Mouse (Mus musculus) forebrain, embryonic 10.5 days (tissue): Measurements from ENCODE around the gene Sh3glb2. TPM values are rescaled to one million over a fixed set of nuclear protein-coding genes. Genes with fewer than 3 reads are reported as not detected.
A peak's percentile ranks its signal among the peaks of the same experiment; 100 is the strongest.

Experiments used
- DNase-seq: peaks from one replicate; pipeline ENCODE4 v3.0.0-alpha.2; 2017; ENCODE audit warnings: low spot score; ENCODE audit errors: extremely low spot score
- H3K27ac ChIP-seq: fragments of 300-500 bp; sonication (generic); 2 replicates; pipeline ENCODE4 v1.5.1; 2016; ENCODE audit warnings: mild to moderate bottlenecking
- H3K27me3 ChIP-seq: fragments of 300-500 bp; sonication (generic); 2 replicates; pipeline ENCODE4 v1.6.1; 2016; ENCODE audit warnings: mild to moderate bottlenecking; ENCODE audit not compliant: poor library complexity, severe bottlenecking
- H3K36me3 ChIP-seq: fragments of 300-500 bp; sonication (generic); replicated peaks from 2 replicates; pipeline ENCODE4 v1.6.1; 2016; ENCODE audit warnings: mild to moderate bottlenecking, moderate library complexity
- H3K4me1 ChIP-seq: fragments of 300-500 bp; sonication (generic); 2 replicates; pipeline ENCODE4 v1.6.1; 2016
- H3K4me3 ChIP-seq: fragments of 300-500 bp; sonication (generic); 2 replicates; pipeline ENCODE4 v1.5.1; 2016; ENCODE audit warnings: mild to moderate bottlenecking, moderate library complexity
- H3K9me3 ChIP-seq: fragments of 300-500 bp; sonication (generic); 2 replicates; pipeline ENCODE4 v1.6.1; 2016; ENCODE audit warnings: mild to moderate bottlenecking, moderate library complexity
- WGBS: fragments of 180-500 bp; shearing (Covaris S2); methylation state at CpG from one replicate; pipeline ENCODE4 v1.1.7; 2016; 5-methylcytosine and 5-hydroxymethylcytosine counted together
- polyA plus RNA-seq: library from polyadenylated mRNA; unstranded; fragments of >200 nt; fragmentation: Nextera tagmentation; extraction: Ambion mirVana; gene quantifications from 2 replicates; pipeline ENCODE4 v1.2.1, GENCODE M21; 2016

Gene Sh3glb2
- polyA plus RNA-seq, 1 experiment from 2014 or later: 76.9 TPM

DNA sequence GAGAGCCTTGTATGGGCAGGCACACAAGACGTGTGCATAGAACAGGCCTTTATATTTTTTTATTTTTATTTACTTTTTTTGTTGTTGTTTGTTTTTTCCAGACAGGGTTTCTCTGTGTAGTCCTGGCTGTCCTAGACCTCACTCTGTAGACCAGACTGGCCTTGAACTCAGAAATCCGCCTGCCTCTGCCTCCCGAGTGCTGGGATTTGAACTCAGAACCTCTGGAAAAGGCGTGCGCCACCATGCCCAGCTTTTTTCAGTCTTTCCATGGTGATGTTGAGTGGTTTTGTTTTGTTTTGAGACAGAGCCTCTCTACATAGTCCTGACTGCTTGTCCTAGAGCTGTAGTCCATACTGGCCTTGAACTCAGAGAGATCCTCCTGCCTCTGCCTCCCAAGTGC lies 13.6 kb upstream of the Sh3glb2 start:
- DNase-seq: no peak
- Histone ChIP-seq H3K36me3 (peaks cover 98% of the 10 kb centered on the region), H3K27me3 (no peaks in the 10 kb centered on the region), H3K9me3 (no peaks in the 10 kb centered on the region), H3K4me1 (no peaks in the 10 kb centered on the region), H3K27ac (no peak overlapping the region), H3K4me3 (no peak overlapping the region)
- 95% methylated on average over 5 of the region's 5 CpGs for WGBS

DNA sequence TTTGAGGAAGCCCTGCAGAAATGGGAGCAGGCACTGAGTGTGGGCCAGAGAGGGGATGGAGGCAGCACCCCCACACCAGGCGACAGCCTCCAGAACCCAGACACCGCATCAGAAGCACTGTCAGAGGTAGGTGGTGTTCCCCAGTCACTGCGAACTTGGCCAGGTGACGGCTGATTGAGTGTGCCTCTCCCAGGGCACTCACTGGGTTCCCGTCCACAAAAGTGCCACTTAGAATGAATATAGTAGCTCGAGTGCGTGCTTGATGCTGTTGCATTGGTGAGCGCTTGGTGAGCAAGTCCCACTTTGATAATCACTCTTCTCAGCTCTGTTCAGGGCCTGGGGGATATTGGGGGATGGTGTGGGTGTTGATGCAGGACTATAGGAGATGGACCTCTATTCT lies 12.4 kb upstream of the Sh3glb2 start:
- Histone ChIP-seq H3K27me3 (no peaks in the 10 kb centered on the region), H3K4me3 (no peak overlapping the region), H3K4me1 (no peaks in the 10 kb centered on the region), H3K36me3 (peaks cover 98% of the 10 kb centered on the region), H3K9me3 (no peaks in the 10 kb centered on the region), H3K27ac (no peak overlapping the region)
- WGBS: 95% methylated on average over 8 of the region's 8 CpGs
- no peak for DNase-seq

GRCm38 (mm10) chr2:30366203-30366602 lies 7.1 kb upstream of the Sh3glb2 start:
- Histone ChIP-seq H3K4me1 (peaks cover 18% of the 10 kb centered on the region), H3K27ac (no peak overlapping the region), H3K9me3 (no peaks in the 10 kb centered on the region), H3K27me3 (no peaks in the 10 kb centered on the region), H3K4me3 (0 out of 2 replicates have a peak overlapping the region, but pooled peaks have one; percentile 5), H3K36me3 (peaks cover 52% of the 10 kb centered on the region)
- DNase-seq: no peak
- WGBS: 82% methylated on average over 5 of the region's 5 CpGs

- H3K36me3 ChIP-seq: peaks cover 45% of the 10 kb centered on the region
- H3K4me1 ChIP-seq: peaks cover 18% of the 10 kb centered on the region
- H3K27ac ChIP-seq: peak overlapping the region; percentile 87
- no peaks in the 10 kb centered on the region; the same call in 1 of the 2 replicates for H3K27me3 ChIP-seq
- DNase-seq: no peak
- no peaks in the 10 kb centered on the region for H3K9me3 ChIP-seq
- H3K4me3 ChIP-seq: peak overlapping the region; percentile 85
- 87% methylated on average over 2 of the region's 2 CpGs for WGBS
Measured at GRCm38 (mm10) chr2:30365281-30366069, 6.3 kb upstream of the Sh3glb2 start.

DNA sequence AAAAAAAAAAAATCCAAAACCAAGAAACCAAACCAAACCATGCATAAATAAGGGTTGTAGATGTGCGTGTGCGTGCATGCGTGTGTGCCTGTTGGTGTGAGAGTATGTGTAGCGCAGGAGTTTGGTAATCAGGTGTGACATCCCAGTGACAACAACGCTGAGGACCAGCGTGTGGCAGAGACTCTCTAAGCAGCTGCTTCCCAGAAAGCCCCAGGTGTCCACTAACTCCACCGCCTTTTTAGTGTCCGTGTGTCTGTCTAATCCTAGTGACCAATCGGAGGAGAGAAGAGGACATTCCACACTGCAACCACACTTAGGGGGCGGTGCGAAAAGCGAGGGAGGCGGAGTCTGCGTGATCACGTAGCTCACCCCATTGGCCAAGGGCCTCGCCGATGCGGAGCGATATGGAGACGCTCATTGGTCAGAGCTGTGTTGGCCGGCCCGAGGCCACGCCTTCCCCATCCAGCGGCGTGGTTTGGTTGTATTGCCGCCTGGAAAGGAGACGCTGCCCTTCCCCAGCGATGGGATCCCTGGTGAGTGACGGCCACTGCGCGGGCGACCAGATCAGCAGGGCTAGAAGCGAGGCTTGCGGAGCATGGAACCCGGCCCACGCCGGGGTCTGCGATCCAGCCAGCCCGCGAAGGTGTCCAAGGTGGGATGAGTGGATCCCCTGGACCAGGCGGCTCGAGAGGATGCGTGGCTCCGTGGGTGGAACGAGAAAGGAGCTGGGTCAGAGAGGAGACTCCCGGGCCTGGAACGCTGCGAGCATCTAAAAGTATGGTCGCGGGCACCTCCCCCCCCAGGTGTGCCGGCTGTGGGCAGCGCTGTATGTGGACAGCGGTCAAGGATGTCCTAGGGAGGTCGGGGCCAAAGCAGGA lies 4.9 kb upstream of the Sh3glb2 start, which contains the start of gene Miga2:
TSS of gene Miga2 (plus strand) at position 461 of the 878 bp plus-strand sequence.
- H3K27ac ChIP-seq: peak within 1 kb of the TSS; percentile 87
- WGBS: under 1% methylated on average over 54 of the region's 54 CpGs
- peak; percentile 98 for DNase-seq
- H3K36me3 ChIP-seq: peaks cover 30% of the 10 kb centered on the region
- no peaks in the 10 kb centered on the region; the same call in 1 of the 2 replicates for H3K27me3 ChIP-seq
- peaks cover 18% of the 10 kb centered on the region for H3K4me1 ChIP-seq
- H3K9me3 ChIP-seq: no peaks in the 10 kb centered on the region
- peak within 1 kb of the TSS; percentile 85 for H3K4me3 ChIP-seq

- peak overlapping the region; percentile 3; the same call in 1 of the 2 replicates for H3K4me3 ChIP-seq
- no peaks in the 10 kb centered on the region; the same call in 1 of the 2 replicates for H3K27me3 ChIP-seq
- DNase-seq: no peak
- 71% methylated on average over 5 of the region's 5 CpGs for WGBS
- H3K4me1 ChIP-seq: peaks cover 28% of the 10 kb centered on the region
- H3K36me3 ChIP-seq: peaks cover 19% of the 10 kb centered on the region
- no peak overlapping the region for H3K27ac ChIP-seq
- H3K9me3 ChIP-seq: no peaks in the 10 kb centered on the region
Measured at GRCm38 (mm10) chr2:30362865-30363264, 3.7 kb upstream of the Sh3glb2 start.

DNA sequence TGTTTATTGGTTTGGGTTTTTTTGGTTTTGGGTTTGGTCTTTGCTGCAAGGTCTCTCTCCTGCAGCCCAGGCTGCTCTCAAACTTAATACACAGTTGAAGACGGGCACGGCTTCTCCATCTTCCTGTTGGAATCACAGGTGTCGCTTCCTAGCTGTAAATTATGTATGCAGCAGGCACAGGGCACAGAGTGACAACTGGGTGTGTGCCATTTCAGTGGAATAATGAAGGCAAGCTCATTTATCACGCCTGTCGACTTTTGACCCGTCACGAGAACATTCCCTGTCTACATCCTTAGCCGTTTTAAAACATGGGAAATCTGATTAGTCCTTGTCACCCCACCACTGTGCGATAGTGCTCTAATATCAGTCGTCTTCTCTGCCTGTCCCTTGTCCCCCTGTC lies 1.5 kb upstream of the Sh3glb2 start:
- Histone ChIP-seq H3K27me3 (no peaks in the 10 kb centered on the region; the same call in 1 of the 2 replicates), H3K27ac (no peak overlapping the region), H3K4me3 (no peak overlapping the region), H3K36me3 (no peaks in the 10 kb centered on the region), H3K9me3 (no peaks in the 10 kb centered on the region), H3K4me1 (peaks cover 34% of the 10 kb centered on the region)
- DNase-seq: no peak
- WGBS: 78% methylated on average over 10 of the region's 10 CpGs

- WGBS: 65% methylated on average over 8 of the region's 8 CpGs
- H3K4me3 ChIP-seq: peak overlapping the region; percentile 84
- H3K27me3 ChIP-seq: no peaks in the 10 kb centered on the region; the same call in 1 of the 2 replicates
- H3K9me3 ChIP-seq: no peaks in the 10 kb centered on the region
- peaks cover 21% of the 10 kb centered on the region for H3K4me1 ChIP-seq
- peak; percentile 33 for DNase-seq
- H3K27ac ChIP-seq: peak overlapping the region; percentile 88
- peaks cover 25% of the 10 kb centered on the region for H3K36me3 ChIP-seq
Measured at GRCm38 (mm10) chr2:30357552-30358510, 1.3 kb downstream of the Sh3glb2 start.

GRCm38 (mm10) chr2:30356906-30357305 lies 2.2 kb downstream of the Sh3glb2 start:
- Histone ChIP-seq H3K4me3 (no peak overlapping the region), H3K27me3 (no peaks in the 10 kb centered on the region; the same call in 1 of the 2 replicates), H3K9me3 (no peaks in the 10 kb centered on the region), H3K36me3 (peaks cover 33% of the 10 kb centered on the region), H3K4me1 (peaks cover 21% of the 10 kb centered on the region), H3K27ac (no peak overlapping the region)
- DNase-seq: no peak
- WGBS: 76% methylated on average over 9 of the region's 9 CpGs

DNA sequence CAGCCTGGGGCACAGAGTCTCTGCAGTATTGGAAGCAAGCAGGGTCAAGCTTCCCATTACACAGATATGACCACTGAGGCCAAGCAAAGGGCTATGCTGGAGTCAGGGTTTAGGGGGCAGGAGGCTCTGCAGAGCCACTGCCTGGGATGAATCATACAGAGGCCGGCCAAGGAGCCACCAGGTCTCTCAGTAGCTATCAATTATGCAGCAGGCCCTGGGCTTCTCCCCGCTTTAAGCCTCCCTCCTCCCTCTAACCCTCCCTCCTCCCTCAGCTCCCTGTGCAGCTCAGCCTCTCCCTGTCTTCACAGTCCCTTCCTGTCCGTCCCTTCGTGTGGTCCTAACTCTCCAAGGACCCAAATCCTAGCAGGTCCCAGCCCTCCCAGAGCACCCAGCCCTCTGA lies 2.9 kb downstream of the Sh3glb2 start:
- Histone ChIP-seq H3K9me3 (no peaks in the 10 kb centered on the region), H3K4me1 (peaks cover 21% of the 10 kb centered on the region), H3K36me3 (peaks cover 33% of the 10 kb centered on the region), H3K4me3 (no peak overlapping the region), H3K27me3 (no peaks in the 10 kb centered on the region; the same call in 1 of the 2 replicates), H3K27ac (no peak overlapping the region)
- no peak for DNase-seq
- 69% methylated on average over 4 of the region's 4 CpGs for WGBS

DNA sequence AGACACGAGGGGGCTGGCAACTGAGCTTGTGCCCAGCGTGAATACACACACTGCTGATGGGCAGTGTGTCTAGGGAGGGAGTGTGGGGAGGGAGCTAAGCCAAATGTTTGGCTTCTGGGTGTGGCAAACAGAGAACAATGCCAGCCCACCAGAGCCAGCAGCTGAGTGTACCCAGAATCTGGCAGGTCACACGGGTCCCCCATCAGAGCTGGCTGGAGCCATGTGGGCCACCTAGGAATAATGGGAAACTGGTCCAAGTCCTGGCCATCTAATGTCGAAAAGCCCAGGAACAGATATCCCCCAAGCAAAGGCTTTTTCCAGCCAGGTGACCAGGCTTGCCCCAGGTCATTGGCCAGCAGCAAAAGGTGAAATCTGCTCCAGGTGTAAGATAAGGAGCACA lies 3.3 kb downstream of the Sh3glb2 start:
- Histone ChIP-seq H3K4me3 (no peak overlapping the region), H3K36me3 (peaks cover 37% of the 10 kb centered on the region), H3K27ac (0 out of 2 replicates have a peak overlapping the region, but pooled peaks have one; percentile 5), H3K27me3 (no peaks in the 10 kb centered on the region; the same call in 1 of the 2 replicates), H3K9me3 (no peaks in the 10 kb centered on the region), H3K4me1 (peaks cover 21% of the 10 kb centered on the region)
- no peak for DNase-seq
- 74% methylated on average over 4 of the region's 4 CpGs for WGBS

DNA sequence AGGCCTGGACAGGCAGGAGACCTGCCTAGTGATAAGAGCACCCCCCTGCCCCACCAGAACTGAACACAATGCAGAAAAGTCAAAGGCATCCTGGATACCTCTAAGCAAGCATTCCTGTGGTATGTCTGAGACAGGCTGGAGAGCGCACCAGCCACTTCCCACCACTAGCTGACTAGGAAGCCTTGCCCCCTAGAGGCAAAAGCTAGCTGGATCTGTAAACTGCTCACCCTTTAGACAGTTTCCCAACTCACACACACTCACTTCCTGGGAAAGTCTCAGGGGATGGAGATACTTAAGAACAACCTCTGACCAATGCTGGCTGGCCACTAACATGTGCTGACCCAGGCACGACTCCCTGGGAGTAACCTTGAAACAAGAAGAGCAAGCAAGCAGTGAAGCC lies 8.0 kb downstream of the Sh3glb2 start:
- DNase-seq: no peak
- H3K27ac ChIP-seq: no peak overlapping the region
- H3K4me1 ChIP-seq: 0 out of 2 replicates have a peak, but pooled peaks cover 3% of the 10 kb centered on the region
- 83% methylated on average over 2 of the region's 2 CpGs for WGBS
- no peaks in the 10 kb centered on the region for H3K9me3 ChIP-seq
- no peaks in the 10 kb centered on the region for H3K27me3 ChIP-seq
- H3K36me3 ChIP-seq: peaks cover 84% of the 10 kb centered on the region
- no peak overlapping the region for H3K4me3 ChIP-seq
